Mouse (Mus musculus) embryonic facial prominence, embryonic 12.5 days (tissue): ENCODE data around the gene Npas1. TPM values are rescaled to one million over a fixed set of nuclear protein-coding genes. Genes with fewer than 3 reads are reported as not detected.

Source experiments
- ATAC-seq: fragments of 200-750 bp; cut with Nextera tagmentation; 2 replicates; pipeline ENCODE4 v1.8.0; 2017; ENCODE audit not compliant: insufficient number of reproducible peaks, insufficient read depth, low FRiP score, low TSS enrichment
- H3K27ac ChIP-seq: fragments of 300-500 bp; sonication (generic); 2 replicates; pipeline ENCODE4 v1.5.1; 2016; ENCODE audit warnings: mild to moderate bottlenecking
- H3K27me3 ChIP-seq: fragments of 300-500 bp; sonication (generic); 2 replicates; pipeline ENCODE4 v1.6.1; 2016; ENCODE audit warnings: mild to moderate bottlenecking, moderate library complexity
- H3K36me3 ChIP-seq: fragments of 300-500 bp; sonication (generic); 2 replicates; pipeline ENCODE4 v1.6.1; 2016; ENCODE audit warnings: mild to moderate bottlenecking
- H3K4me1 ChIP-seq: fragments of 300-500 bp; sonication (generic); 2 replicates; pipeline ENCODE4 v1.6.1; 2016
- H3K4me2 ChIP-seq: fragments of 300-500 bp; sonication (generic); replicated peaks from 2 replicates; pipeline ENCODE4 v1.6.1; 2016; ENCODE audit warnings: mild to moderate bottlenecking, moderate library complexity
- H3K4me3 ChIP-seq: fragments of 300-500 bp; sonication (generic); 2 replicates; pipeline ENCODE4 v1.5.1; 2016; ENCODE audit warnings: mild to moderate bottlenecking
- H3K9ac ChIP-seq: fragments of 300-500 bp; sonication (generic); 2 replicates; pipeline ENCODE4 v1.6.1; 2016; ENCODE audit warnings: mild to moderate bottlenecking, moderate library complexity
- H3K9me3 ChIP-seq: fragments of 300-500 bp; sonication (generic); 2 replicates; pipeline ENCODE4 v1.6.1; 2016; ENCODE audit warnings: mild to moderate bottlenecking, moderate library complexity
- WGBS: fragments of 180-500 bp; shearing (Covaris S2); methylation state at CpG from one replicate; pipeline ENCODE4 v1.1.7; 2016; 5-methylcytosine and 5-hydroxymethylcytosine counted together
- polyA plus RNA-seq: library from polyadenylated mRNA; unstranded; fragments of >200 nt; fragmentation: Nextera tagmentation; extraction: Ambion mirVana; gene quantifications from 2 replicates; pipeline ENCODE4 v1.2.1, GENCODE M21; 2016

Gene Npas1
- polyA plus RNA-seq, 1 experiment from 2014 or later: 0.72 TPM

DNA sequence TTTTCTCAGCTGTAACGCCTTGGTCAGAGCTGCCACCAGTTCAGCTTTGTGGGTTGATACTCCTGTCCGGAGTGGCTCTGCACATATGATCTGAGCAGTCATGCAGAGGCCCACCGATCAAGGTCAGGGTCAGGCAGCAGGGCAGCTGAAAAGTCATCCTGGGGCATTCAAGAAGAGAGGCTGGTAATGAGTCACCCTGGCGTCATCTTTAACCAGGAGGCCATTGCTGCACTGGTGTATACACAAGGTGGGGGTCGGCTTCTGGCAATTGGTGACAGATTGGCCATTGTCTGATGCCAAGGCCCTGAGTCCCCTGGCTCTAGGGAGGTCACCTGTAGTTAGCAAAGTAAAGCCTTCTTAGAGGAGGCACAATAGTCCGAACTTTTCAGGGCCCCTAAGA, 25.9 kb downstream of the Npas1 start:
- H3K4me3 ChIP-seq: no peak overlapping the region
- H3K9me3 ChIP-seq: no peaks in the 10 kb centered on the region
- H3K27ac ChIP-seq: no peak overlapping the region
- H3K4me2 ChIP-seq: no peak overlapping the region
- 82% methylated on average over 6 of the region's 6 CpGs for WGBS
- H3K9ac ChIP-seq: no peak overlapping the region
- H3K36me3 ChIP-seq: peaks cover 9% of the 10 kb centered on the region; the same call in 1 of the 2 replicates
- ATAC-seq: no peak
- H3K4me1 ChIP-seq: peaks cover 7% of the 10 kb centered on the region
- H3K27me3 ChIP-seq: no peaks in the 10 kb centered on the region

DNA sequence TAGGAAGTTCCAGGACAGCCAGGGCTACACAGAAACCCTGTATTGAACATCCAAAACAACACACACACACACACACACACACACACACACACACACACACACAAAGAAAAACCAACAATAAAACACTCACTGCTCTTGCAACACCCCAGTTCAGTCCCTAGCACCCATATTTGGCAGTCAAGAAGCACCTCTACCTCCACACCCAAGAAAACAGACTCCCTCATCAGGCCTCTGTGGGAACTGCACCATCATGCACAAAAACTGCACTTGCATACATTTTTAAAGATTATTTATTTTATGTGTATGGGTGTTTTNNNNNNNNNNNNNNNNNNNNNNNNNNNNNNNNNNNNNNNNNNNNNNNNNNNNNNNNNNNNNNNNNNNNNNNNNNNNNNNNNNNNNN, 36.3 kb downstream of the Npas1 start:
- Histone ChIP-seq H3K36me3 (peaks cover 8% of the 10 kb centered on the region), H3K4me2 (no peak overlapping the region), H3K9ac (no peak overlapping the region), H3K27ac (no peak overlapping the region), H3K27me3 (no peaks in the 10 kb centered on the region), H3K4me3 (no peak overlapping the region), H3K4me1 (no peaks in the 10 kb centered on the region), H3K9me3 (no peaks in the 10 kb centered on the region)
- no peak for ATAC-seq

DNA sequence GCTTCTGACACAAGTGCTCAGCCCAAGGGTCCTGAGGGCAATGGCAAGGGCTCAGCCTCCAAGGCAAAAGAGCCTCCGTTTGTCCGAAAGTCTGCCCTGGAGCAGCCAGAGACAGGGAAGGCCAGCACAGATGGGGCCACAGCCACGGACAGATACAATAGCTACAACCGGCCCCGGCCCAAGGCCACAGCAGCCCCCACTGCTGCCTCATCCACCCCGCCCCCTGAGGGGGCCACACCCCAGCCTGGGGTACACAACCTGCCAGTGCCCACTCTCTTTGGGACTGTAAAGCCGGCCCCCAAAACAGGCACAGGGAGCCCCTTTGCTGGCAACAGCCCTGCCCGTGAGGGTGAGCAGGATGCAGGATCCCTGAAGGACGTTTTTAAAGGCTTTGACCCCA, 42.4 kb downstream of the Npas1 start:
- H3K4me1 ChIP-seq: no peaks in the 10 kb centered on the region
- ATAC-seq: no peak
- no peak overlapping the region for H3K27ac ChIP-seq
- peaks cover 69% of the 10 kb centered on the region for H3K36me3 ChIP-seq
- H3K4me3 ChIP-seq: no peak overlapping the region
- no peaks in the 10 kb centered on the region for H3K9me3 ChIP-seq
- H3K4me2 ChIP-seq: no peak overlapping the region
- no peak overlapping the region for H3K9ac ChIP-seq
- H3K27me3 ChIP-seq: no peaks in the 10 kb centered on the region
- WGBS: 85% methylated on average over 9 of the region's 9 CpGs

DNA sequence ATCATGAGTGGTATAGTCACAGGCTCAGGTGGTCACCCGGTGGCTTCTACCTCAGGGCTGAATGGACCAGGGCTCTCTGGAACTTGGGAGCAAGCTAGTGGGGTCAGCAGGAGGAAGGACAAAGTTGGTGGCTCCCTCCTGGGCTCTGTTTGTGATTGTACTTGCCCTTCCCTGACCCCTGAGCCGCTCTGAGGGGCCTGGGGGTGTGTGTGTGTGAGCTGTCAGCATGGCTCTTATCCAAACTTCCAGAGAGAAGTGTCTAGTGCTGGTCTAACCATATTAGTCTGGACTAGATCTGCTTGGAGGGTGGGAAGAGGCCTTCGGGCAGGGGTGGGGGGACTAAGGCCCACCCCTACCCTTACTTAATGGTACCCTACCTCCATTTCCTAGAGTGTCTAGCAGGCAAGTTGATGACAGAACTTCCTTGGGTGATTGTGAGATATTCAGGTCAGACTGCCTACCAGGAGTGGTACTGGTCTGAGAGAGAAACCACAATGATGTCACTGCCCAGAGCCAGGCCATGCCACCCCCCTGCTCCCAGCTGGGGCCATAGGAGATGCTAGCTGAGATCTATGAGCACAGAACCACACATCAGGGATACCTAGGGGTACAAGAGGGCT, 44.1 kb downstream of the Npas1 start:
- no peak overlapping the region for H3K4me2 ChIP-seq
- no peak overlapping the region for H3K4me3 ChIP-seq
- H3K9ac ChIP-seq: no peak overlapping the region
- H3K27me3 ChIP-seq: no peaks in the 10 kb centered on the region
- peaks cover 85% of the 10 kb centered on the region for H3K36me3 ChIP-seq
- no peaks in the 10 kb centered on the region for H3K4me1 ChIP-seq
- H3K27ac ChIP-seq: no peak overlapping the region
- ATAC-seq: no peak
- no peaks in the 10 kb centered on the region for H3K9me3 ChIP-seq
- WGBS: 77% methylated on average over 3 of the region's 3 CpGs

DNA sequence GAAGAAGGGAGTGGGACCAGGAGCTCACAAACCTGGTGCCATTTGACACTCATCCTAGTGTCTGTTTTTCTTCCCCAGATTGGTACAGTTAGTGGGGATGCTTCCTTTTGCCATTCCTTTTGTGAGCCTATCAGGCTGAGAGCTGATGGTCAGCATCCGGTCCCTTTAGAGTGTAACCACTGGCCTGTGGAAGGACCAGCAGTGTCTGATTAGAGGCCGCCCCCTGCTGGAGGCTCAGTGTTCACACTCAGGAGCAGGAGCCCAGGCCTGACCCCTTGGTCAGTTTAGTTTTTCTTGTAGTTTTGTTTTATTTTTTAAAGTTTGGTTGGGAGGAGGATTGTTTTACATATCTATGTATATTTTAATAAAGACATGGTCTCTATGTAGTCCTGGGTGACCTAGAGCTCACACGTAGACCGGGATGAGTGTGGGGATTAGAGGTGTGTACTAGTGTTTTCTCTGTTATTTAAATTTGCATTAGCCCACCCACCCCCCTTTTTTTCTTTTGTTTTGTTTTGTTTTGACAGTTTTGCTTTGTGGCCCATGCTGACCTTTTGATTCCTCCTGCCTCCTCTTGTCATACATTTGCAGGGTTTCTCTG, 51.3 kb downstream of the Npas1 start:
- H3K4me1 ChIP-seq: no peaks in the 10 kb centered on the region
- H3K9me3 ChIP-seq: no peaks in the 10 kb centered on the region
- 59% methylated on average over 4 of the region's 4 CpGs for WGBS
- peaks cover 96% of the 10 kb centered on the region for H3K36me3 ChIP-seq
- no peaks in the 10 kb centered on the region for H3K27me3 ChIP-seq
- no peak overlapping the region for H3K27ac ChIP-seq
- no peak overlapping the region for H3K4me3 ChIP-seq
- H3K9ac ChIP-seq: no peak overlapping the region
- no peak for ATAC-seq
- H3K4me2 ChIP-seq: no peak overlapping the region

DNA sequence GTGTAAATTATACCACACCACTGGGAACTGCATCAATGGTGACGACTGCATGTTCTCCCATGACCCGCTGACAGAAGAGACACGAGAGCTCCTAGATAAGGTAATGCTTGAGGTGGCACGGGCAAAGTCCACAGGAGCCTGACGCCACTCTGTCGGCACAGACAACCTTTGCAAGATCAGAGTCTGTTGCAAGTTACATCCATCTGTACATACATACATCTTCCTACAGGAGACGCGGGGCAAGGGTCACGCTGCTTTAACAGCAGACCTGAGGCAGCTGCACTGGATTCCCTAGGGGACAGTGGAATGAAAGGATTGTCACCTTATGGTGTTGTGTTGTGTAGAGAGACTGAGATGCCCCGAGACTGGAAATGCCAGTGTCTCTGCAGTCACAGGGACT, 51.8 kb downstream of the Npas1 start:
- H3K9ac ChIP-seq: no peak overlapping the region
- no peak overlapping the region for H3K27ac ChIP-seq
- 85% methylated on average over 10 of the region's 10 CpGs for WGBS
- H3K4me2 ChIP-seq: no peak overlapping the region
- H3K4me1 ChIP-seq: no peaks in the 10 kb centered on the region
- no peak overlapping the region for H3K4me3 ChIP-seq
- no peaks in the 10 kb centered on the region for H3K27me3 ChIP-seq
- H3K36me3 ChIP-seq: peaks cover 96% of the 10 kb centered on the region
- no peak for ATAC-seq
- H3K9me3 ChIP-seq: no peaks in the 10 kb centered on the region

DNA sequence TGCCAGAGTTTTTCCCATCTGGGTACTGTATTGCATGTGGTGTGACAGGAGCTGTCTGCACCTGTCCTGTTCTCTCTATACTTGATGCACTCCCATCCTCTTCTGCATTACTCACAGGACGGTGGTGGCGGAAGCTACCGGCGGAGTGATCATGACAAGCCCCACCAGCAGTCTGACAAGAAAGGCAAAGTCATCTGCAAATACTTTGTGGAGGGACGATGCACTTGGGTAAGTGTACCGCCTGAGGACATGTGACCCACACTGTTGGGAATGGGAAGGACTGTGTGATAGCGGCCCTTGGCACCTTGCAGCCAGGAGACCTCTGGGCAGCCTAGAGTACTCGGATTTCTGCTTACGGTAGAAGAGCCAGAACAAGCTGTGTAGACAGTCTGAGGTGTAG, 53.8 kb downstream of the Npas1 start:
- 90% methylated on average over 9 of the region's 9 CpGs for WGBS
- Histone ChIP-seq H3K4me2 (no peak overlapping the region), H3K4me1 (no peaks in the 10 kb centered on the region), H3K9me3 (no peaks in the 10 kb centered on the region), H3K9ac (no peak overlapping the region), H3K36me3 (peaks cover 96% of the 10 kb centered on the region), H3K27me3 (no peaks in the 10 kb centered on the region), H3K27ac (no peak overlapping the region), H3K4me3 (no peak overlapping the region)
- ATAC-seq: no peak

DNA sequence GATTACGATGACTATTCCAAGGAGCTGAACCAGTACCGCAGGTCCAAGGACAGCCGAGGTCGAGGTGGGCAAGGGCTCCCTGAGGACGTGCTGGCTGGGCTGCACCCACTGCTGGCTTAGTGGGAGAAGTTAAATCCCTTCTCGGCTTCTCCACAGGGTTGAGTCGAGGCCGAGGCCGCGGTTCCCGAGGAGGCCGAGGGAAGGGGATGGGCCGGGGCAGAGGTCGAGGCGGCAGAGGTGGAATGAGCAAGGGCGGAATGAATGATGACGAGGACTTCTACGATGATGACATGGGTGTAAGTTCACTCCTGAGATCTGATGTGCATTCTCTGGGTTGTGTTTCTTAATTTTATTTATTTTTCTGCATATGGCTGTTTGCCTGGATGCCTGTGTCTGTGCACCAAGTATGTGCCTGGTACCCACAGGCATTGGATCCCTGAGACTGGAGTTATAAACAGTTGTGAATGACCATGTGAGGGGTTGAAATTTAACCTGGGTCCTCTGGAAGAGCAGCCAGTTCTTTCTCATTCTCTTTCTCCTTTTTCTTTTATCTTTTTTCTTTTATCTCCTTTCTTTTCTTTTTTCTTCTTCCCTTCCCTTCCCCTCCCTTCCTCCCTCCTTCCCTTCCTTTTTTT, 55.2 kb downstream of the Npas1 start:
- ATAC-seq: no peak
- Histone ChIP-seq H3K36me3 (peaks cover 94% of the 10 kb centered on the region), H3K9me3 (no peaks in the 10 kb centered on the region), H3K4me1 (no peaks in the 10 kb centered on the region), H3K4me2 (no peak overlapping the region), H3K4me3 (no peak overlapping the region), H3K9ac (no peak overlapping the region), H3K27me3 (no peaks in the 10 kb centered on the region), H3K27ac (no peak overlapping the region)
- WGBS: 90% methylated on average over 18 of the region's 18 CpGs

DNA sequence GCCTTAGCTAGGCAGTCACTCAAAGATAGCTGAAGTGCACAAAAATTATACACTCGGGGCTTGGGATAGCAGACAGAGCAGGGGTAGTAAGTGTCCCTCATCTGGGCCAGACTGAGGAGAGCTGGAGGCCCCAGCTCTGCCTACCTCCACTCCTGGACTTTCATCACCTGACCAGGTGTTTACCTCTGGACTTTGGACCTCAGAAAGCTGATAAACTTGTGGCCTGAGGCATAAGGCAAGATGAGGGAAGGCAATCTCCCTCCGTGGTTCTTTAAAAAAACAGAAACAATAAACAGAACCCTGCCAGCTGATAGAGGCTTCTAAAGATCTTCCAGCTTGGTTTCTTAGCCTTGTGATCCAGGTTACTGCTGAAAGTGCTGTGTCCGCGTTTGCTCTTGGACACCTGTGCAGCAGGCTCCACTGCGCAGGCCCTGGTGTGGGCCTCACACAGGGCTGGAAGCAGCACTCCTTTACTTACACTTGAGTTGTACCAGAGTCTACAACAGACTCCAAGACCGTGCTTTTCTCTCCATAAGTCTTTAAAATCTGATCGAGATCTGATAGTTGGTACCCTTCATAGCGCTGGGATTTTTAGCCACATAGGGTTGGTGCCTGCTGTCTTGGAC, 56.9 kb downstream of the Npas1 start:
- Histone ChIP-seq H3K4me1 (no peaks in the 10 kb centered on the region), H3K4me2 (no peak overlapping the region), H3K9ac (no peak overlapping the region), H3K27ac (no peak overlapping the region), H3K36me3 (peaks cover 88% of the 10 kb centered on the region), H3K27me3 (no peaks in the 10 kb centered on the region), H3K9me3 (no peaks in the 10 kb centered on the region), H3K4me3 (no peak overlapping the region)
- no peak for ATAC-seq
- WGBS: 93% methylated on average over 8 of the region's 8 CpGs

DNA sequence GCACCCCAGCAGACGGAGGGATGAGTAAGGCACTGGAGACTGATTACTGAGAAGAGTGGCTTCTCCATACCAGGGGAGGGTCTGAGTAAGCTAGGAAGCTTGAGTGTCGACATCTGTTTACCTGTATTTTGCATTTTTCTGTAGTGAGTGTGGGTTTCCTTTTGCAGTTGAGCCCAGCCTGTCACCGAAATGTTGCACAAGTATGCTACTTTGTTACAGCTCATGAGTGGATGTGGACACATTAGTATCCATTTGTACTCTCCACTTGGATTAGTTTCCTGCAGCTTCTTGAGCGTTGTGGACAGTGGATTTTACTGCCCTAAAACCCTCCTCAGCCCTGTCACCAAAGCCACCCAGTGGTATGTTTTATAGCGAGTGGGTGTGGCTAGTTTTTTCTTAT, 58.8 kb downstream of the Npas1 start:
- ATAC-seq: no peak
- Histone ChIP-seq H3K4me2 (no peak overlapping the region), H3K9me3 (no peaks in the 10 kb centered on the region), H3K36me3 (peaks cover 81% of the 10 kb centered on the region), H3K27me3 (no peaks in the 10 kb centered on the region), H3K4me1 (no peaks in the 10 kb centered on the region), H3K9ac (no peak overlapping the region), H3K4me3 (no peak overlapping the region), H3K27ac (no peak overlapping the region)
- WGBS: 90% methylated on average over 5 of the region's 5 CpGs

DNA sequence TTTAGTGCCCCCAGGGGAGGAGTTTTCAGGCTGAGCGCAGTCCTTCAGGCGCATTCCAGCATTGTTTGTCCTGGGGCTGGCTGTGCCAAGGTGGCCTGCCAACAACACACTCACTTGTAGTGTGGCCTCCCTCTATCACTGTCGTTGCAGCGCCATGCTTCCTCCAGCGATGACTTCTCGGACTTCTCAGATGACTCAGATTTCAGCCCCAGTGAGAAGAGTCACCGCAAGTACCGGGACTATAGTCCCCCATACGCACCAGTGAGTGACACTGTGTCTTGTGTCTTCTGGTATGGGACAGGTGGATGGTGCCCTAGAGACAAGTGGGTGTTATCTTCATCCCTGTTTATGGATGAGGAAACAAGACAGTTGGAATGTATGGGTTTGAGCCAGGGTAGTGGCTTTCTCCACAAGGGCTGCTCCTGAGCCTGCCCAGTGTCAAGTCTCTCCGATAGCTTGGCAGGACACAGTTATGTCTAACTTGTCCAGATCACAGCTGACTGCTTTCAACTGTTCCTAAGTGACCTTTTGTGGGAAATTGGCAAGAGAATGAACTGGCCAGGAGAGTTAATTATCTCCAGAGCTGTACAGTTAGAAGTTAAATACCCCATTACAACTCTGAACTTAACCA, 60.3 kb downstream of the Npas1 start:
- Histone ChIP-seq H3K9ac (no peak overlapping the region), H3K36me3 (peaks cover 76% of the 10 kb centered on the region), H3K4me2 (no peak overlapping the region), H3K4me3 (no peak overlapping the region), H3K4me1 (peaks cover 7% of the 10 kb centered on the region), H3K27ac (no peak overlapping the region), H3K9me3 (no peaks in the 10 kb centered on the region), H3K27me3 (no peaks in the 10 kb centered on the region)
- 91% methylated on average over 10 of the region's 10 CpGs for WGBS
- no peak for ATAC-seq

DNA sequence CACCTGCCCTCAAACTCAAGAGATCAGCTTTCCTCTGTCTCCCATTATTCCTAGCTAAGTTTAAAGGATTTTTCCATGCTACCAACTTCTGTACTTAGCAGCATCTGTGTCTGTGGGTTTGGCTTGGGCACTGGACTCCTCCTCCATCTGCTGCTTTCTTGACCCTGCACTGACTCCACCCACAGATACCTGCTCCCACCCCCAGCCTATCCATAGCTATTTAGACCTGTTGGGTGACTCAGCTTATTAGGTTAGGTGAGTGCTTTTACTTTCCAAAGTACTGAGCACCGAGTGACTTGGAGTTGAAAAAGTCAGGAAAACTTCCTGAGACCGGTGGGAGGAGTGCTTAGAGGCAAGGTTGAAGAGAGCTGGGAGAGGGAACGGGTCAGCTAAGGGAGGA, 62.1 kb downstream of the Npas1 start:
- Histone ChIP-seq H3K4me1 (peaks cover 7% of the 10 kb centered on the region), H3K36me3 (peaks cover 73% of the 10 kb centered on the region), H3K4me2 (no peak overlapping the region), H3K4me3 (no peak overlapping the region), H3K27me3 (no peaks in the 10 kb centered on the region), H3K9me3 (no peaks in the 10 kb centered on the region), H3K27ac (0 out of 2 replicates have a peak overlapping the region, but pooled peaks have one; percentile 3), H3K9ac (no peak overlapping the region)
- ATAC-seq: no peak
- WGBS: 87% methylated on average over 3 of the region's 3 CpGs
